Mouse (Mus musculus) stomach, embryonic 14.5 days (tissue): ENCODE measurements around the gene Hbq1b. TPM values are rescaled to one million over a fixed set of nuclear protein-coding genes. Genes with fewer than 3 reads are reported as not detected.
"Not testable (repeated sequence)": the region's sequence is repeated elsewhere in the genome, so short reads cannot be mapped to it uniquely, and the experiment has no call there.

Experiments
- ATAC-seq: fragments of 200-750 bp; cut with Nextera tagmentation; 2 replicates; pipeline ENCODE4 v1.8.0; 2017; ENCODE audit warnings: low read depth, moderate TSS enrichment; ENCODE audit not compliant: insufficient number of reproducible peaks, insufficient read depth, low FRiP score
- H3K27ac ChIP-seq: fragments of 300-500 bp; sonication (generic); 2 replicates; pipeline ENCODE4 v1.5.1; 2014; ENCODE audit warnings: mild to moderate bottlenecking, low read length, moderate library complexity, mixed read lengths
- H3K27me3 ChIP-seq: fragments of 300-500 bp; sonication (generic); 2 replicates; pipeline ENCODE4 v1.6.1; 2014; ENCODE audit warnings: low read length, control low read depth, mixed read lengths; ENCODE audit not compliant: control insufficient read depth, insufficient read depth
- H3K36me3 ChIP-seq: fragments of 300-500 bp; sonication (generic); 2 replicates; pipeline ENCODE4 v1.6.1; 2014; ENCODE audit warnings: mild to moderate bottlenecking, control low read depth, low read length, moderate library complexity, mixed read lengths; ENCODE audit not compliant: control insufficient read depth, insufficient read depth
- H3K4me1 ChIP-seq: fragments of 300-500 bp; sonication (generic); 2 replicates; pipeline ENCODE4 v1.6.1; 2014; ENCODE audit warnings: low read length, control low read depth, mixed read lengths; ENCODE audit not compliant: control insufficient read depth, insufficient read depth
- H3K4me2 ChIP-seq: fragments of 300-500 bp; sonication (generic); replicated peaks from 2 replicates; pipeline ENCODE4 v1.6.1; 2014; ENCODE audit warnings: low read depth, low read length, control low read depth
- H3K4me3 ChIP-seq: fragments of 300-500 bp; sonication (generic); 2 replicates; pipeline ENCODE4 v1.5.1; 2014; ENCODE audit warnings: low read depth, low read length, control low read depth
- H3K9ac ChIP-seq: fragments of 300-500 bp; sonication (generic); replicated peaks from 2 replicates; pipeline ENCODE4 v1.6.1; 2014; ENCODE audit warnings: low read depth, mild to moderate bottlenecking, control low read depth, low read length, moderate library complexity, mixed read lengths
- H3K9me3 ChIP-seq: fragments of 300-500 bp; sonication (generic); 2 replicates; pipeline ENCODE4 v1.6.1; 2016; ENCODE audit warnings: low read depth, low read length, control low read depth; ENCODE audit not compliant: control insufficient read depth
- WGBS: fragments of 180-500 bp; shearing (Covaris S2); extraction: QIAGEN DNeasy Blood & Tissue Kit; methylation state at CpG from one replicate; pipeline ENCODE4 v1.1.7; 2014; 5-methylcytosine and 5-hydroxymethylcytosine counted together
- polyA plus RNA-seq: library from polyadenylated mRNA; unstranded; fragments of >200 nt; fragmentation: Nextera tagmentation; extraction: Ambion mirVana; gene quantifications from 2 replicates; pipeline ENCODE4 v1.2.1, GENCODE M21; 2014

The Hbq1b gene
- polyA plus RNA-seq, 1 experiment from 2014 or later: 0.71 TPM

- ATAC-seq: no peak
These were observed 8.9 kb upstream of the Hbq1b start for GRCm38 (mm10) chr11:32277736-32278457.

DNA sequence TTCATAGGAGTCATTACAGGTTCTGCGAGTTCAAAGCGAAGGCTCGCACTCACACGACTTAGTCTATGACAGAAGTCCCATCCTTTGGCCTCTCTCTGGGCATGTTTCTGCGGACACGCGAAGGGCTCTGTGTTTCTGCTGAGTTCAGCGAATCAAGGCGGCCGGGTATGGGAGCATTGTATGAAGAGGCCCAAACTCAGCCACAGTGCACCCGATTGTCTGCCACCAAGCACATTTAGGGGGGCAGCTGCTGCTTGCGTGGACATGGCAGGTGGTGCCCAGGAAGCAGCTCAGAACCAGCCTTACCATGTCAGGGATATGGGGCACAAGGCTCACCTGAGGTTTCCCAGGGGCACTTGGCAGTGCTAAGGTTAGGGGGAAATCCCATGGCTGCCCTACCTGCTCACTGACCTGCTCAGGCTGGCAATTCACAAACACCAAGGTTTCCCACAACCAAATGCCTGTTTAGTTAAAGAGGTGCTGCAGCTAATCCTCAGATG lies 8.3 kb upstream of the Hbq1b start:
- WGBS: 80% methylated on average over 12 of the region's 12 CpGs
- ATAC-seq: no peak
- Histone ChIP-seq H3K4me2 (no peak overlapping the region), H3K9me3 (no peaks in the 10 kb centered on the region), H3K36me3 (no peaks in the 10 kb centered on the region), H3K27ac (no peak overlapping the region), H3K9ac (no peak overlapping the region), H3K27me3 (0 out of 2 replicates have a peak, but pooled peaks cover 3% of the 10 kb centered on the region), H3K4me1 (no peaks in the 10 kb centered on the region), H3K4me3 (no peak overlapping the region)

More at GRCm38 (mm10) chr11:32277736-32278457, 8.9 kb upstream of the Hbq1b start:
- 0 out of 2 replicates have a peak, but pooled peaks cover 3% of the 10 kb centered on the region for H3K27me3 ChIP-seq
- no peaks in the 10 kb centered on the region for H3K4me1 ChIP-seq
- H3K36me3 ChIP-seq: no peaks in the 10 kb centered on the region
- H3K4me3 ChIP-seq: no peak overlapping the region
- WGBS: 65% methylated on average over 21 of the region's 21 CpGs
- no peak overlapping the region for H3K27ac ChIP-seq
- H3K9ac ChIP-seq: no peak overlapping the region
- H3K4me2 ChIP-seq: no peak overlapping the region
- no peaks in the 10 kb centered on the region for H3K9me3 ChIP-seq

- no peak overlapping the region for H3K4me3 ChIP-seq
- no peaks in the 10 kb centered on the region for H3K36me3 ChIP-seq
- 44% methylated on average over 2 of the region's 2 CpGs for WGBS
- H3K4me1 ChIP-seq: no peaks in the 10 kb centered on the region
- H3K9me3 ChIP-seq: no peaks in the 10 kb centered on the region
- H3K9ac ChIP-seq: no peak overlapping the region
- H3K27ac ChIP-seq: no peak overlapping the region
- 0 out of 2 replicates have a peak, but pooled peaks cover 3% of the 10 kb centered on the region for H3K27me3 ChIP-seq
- H3K4me2 ChIP-seq: no peak overlapping the region
- no peak for ATAC-seq
These were observed 6.1 kb upstream of the Hbq1b start for GRCm38 (mm10) chr11:32280646-32281045.

GRCm38 (mm10) chr11:32281416-32282144 lies 5.2 kb upstream of the Hbq1b start:
- H3K9ac ChIP-seq: no peak overlapping the region
- no peak overlapping the region for H3K4me3 ChIP-seq
- H3K4me2 ChIP-seq: no peak overlapping the region
- no peaks in the 10 kb centered on the region for H3K4me1 ChIP-seq
- 71% methylated on average over 1 of the region's 1 CpGs for WGBS
- H3K27me3 ChIP-seq: no peaks in the 10 kb centered on the region
- no peaks in the 10 kb centered on the region for H3K36me3 ChIP-seq
- no peak overlapping the region for H3K27ac ChIP-seq
- no peak for ATAC-seq
- H3K9me3 ChIP-seq: no peaks in the 10 kb centered on the region

- not testable (repeated sequence) for H3K27me3 ChIP-seq, H3K4me2 ChIP-seq, H3K4me1 ChIP-seq, H3K36me3 ChIP-seq, H3K9me3 ChIP-seq, H3K9ac ChIP-seq, H3K4me3 ChIP-seq, H3K27ac ChIP-seq
- peak; percentile 77; the same call in 1 of the 2 replicates for ATAC-seq
- WGBS: 38% methylated on average over 1 of the region's 5 CpGs
These were observed 3.5 kb upstream of the Hbq1b start, which contains the start of gene Hba-a1 for GRCm38 (mm10) chr11:32283091-32283777. TSS of gene Hba-a1 (plus strand) at chr11:32283511.

- H3K9ac ChIP-seq, ATAC-seq, H3K4me1 ChIP-seq, H3K4me3 ChIP-seq, H3K27ac ChIP-seq, H3K36me3 ChIP-seq, H3K4me2 ChIP-seq, H3K9me3 ChIP-seq, H3K27me3 ChIP-seq: not testable (repeated sequence)
- WGBS: 49% methylated on average over 2 of the region's 2 CpGs
These were observed 2.2 kb upstream of the Hbq1b start for GRCm38 (mm10) chr11:32284582-32284981.

- Histone ChIP-seq H3K4me3 (no peak overlapping the region), H3K27me3 (no peaks in the 10 kb centered on the region), H3K4me1 (no peaks in the 10 kb centered on the region), H3K36me3 (no peaks in the 10 kb centered on the region), H3K9ac (no peak overlapping the region), H3K9me3 (no peaks in the 10 kb centered on the region), H3K27ac (no peak overlapping the region), H3K4me2 (no peak overlapping the region)
- peak; percentile 59; the same call in 1 of the 2 replicates for ATAC-seq
- WGBS: 72% methylated on average over 7 of the region's 7 CpGs
These were observed 1.6 kb upstream of the Hbq1b start for GRCm38 (mm10) chr11:32285031-32285775.

DNA sequence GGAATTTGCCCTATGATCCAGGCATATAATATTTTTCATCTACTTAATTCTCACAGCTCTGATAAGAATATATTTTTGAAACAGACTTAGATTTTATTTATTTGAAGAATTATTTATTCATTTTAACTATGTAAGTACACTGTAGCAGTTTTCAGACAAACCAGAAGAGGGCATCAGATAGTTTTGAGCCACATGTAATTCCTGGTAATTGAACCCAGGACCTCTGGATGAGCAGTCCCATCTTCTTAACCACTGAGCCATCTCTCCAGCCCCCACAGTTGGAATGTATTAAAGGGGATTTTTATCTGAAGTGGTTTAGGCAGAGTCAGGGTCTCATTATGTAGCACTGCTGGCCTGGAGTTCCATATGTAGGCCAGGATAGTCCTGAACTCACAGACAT lies 878 bp upstream of the Hbq1b start:
- H3K27me3 ChIP-seq, H3K4me1 ChIP-seq, ATAC-seq, H3K36me3 ChIP-seq, H3K4me3 ChIP-seq, H3K27ac ChIP-seq, H3K4me2 ChIP-seq, H3K9me3 ChIP-seq, H3K9ac ChIP-seq: not testable (repeated sequence)
